Mouse (Mus musculus): ENCODE measurements around the gene Esrp2. TPM values are rescaled to one million over a fixed set of nuclear protein-coding genes. Genes with fewer than 3 reads are reported as not detected.

Esrp2 gene
- polyA plus RNA-seq, 1 experiment from 2014 or later = 14.9 TPM

DNA sequence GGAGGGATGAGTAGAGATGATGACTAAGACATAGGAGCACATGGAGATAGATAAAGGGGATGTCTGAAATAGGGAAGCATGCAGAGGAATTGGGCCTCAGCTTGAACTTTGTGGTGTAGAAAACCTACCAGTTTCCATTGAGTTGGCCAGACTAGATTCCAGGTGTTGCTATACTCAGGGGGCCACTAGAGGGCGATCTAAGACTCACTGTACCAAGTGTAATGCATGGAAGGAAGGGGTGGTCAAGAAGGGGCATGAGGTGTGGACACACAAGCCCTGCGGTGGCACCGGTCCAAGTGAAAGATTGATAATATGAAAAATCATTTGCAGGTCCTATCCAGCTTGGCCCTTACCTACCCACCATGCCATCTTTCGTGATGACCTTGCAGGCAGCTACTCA is 28.7 kb upstream of the Esrp2 start:
- Histone ChIP-seq H3K9ac (no peak overlapping the region), H3K4me1 (peaks cover 16% of the 10 kb centered on the region), H3K4me3 (replicated peaks) (no peak overlapping the region), H3K9me3 (replicated peaks) (no peaks in the 10 kb centered on the region), H3K27me3 (no peaks in the 10 kb centered on the region), H3K27ac (no peak overlapping the region), H3K4me2 (no peak overlapping the region), H3K36me3 (peaks cover 41% of the 10 kb centered on the region)
- 47% methylated on average over 4 of the region's 4 CpGs for WGBS
- ATAC-seq (replicated peaks; ENCODE audit: low FRiP score) = no peak

GRCm38 (mm10) chr8:106163251-106163650 is 26.5 kb upstream of the Esrp2 start:
- no peaks in the 10 kb centered on the region for H3K27me3 ChIP-seq
- H3K36me3 ChIP-seq = peaks cover 54% of the 10 kb centered on the region
- no peak for ATAC-seq (replicated peaks; ENCODE audit: low FRiP score)
- H3K4me2 ChIP-seq = no peak overlapping the region
- no peak overlapping the region for H3K4me3 ChIP-seq (replicated peaks)
- WGBS = 87% methylated on average over 9 of the region's 9 CpGs
- no peaks in the 10 kb centered on the region for H3K9me3 ChIP-seq (replicated peaks)
- peaks cover 6% of the 10 kb centered on the region; the same call in 1 of the 2 replicates for H3K4me1 ChIP-seq
- H3K9ac ChIP-seq = no peak overlapping the region
- H3K27ac ChIP-seq = no peak overlapping the region

GRCm38 (mm10) chr8:106159876-106160275 is 23.1 kb upstream of the Esrp2 start:
- ATAC-seq (replicated peaks; ENCODE audit: low FRiP score) = no peak
- Histone ChIP-seq H3K4me2 (no peak overlapping the region), H3K9ac (no peak overlapping the region), H3K4me3 (replicated peaks) (no peak overlapping the region), H3K36me3 (peaks cover 74% of the 10 kb centered on the region), H3K9me3 (replicated peaks) (no peaks in the 10 kb centered on the region), H3K27me3 (no peaks in the 10 kb centered on the region), H3K4me1 (no peaks in the 10 kb centered on the region), H3K27ac (no peak overlapping the region)
- 87% methylated on average over 6 of the region's 6 CpGs for WGBS

DNA sequence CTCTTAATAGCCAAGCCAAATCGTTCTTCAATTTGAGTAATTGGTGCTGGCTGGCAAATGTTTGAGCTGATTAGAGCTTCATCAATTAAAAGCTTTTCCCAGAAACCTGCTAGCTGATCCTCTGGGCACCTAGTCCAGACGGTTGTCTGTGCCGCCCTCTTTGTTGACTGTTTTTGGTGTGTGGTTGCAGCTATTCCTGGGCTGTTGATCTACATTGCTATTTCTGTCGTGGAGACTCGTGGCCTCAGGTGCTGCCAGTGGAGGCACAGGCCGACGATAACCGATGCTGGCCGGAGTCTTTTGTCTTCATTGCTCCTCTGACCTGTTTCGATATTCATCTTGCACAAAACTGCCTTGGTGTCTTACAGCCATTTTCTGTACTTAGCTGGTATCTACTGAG is 21.6 kb upstream of the Esrp2 start:
- ATAC-seq (replicated peaks; ENCODE audit: low FRiP score) = no peak
- Histone ChIP-seq H3K9ac (no peak overlapping the region), H3K27ac (no peak overlapping the region), H3K36me3 (peaks cover 67% of the 10 kb centered on the region), H3K4me2 (no peak overlapping the region), H3K4me3 (replicated peaks) (no peak overlapping the region), H3K27me3 (no peaks in the 10 kb centered on the region), H3K9me3 (replicated peaks) (no peaks in the 10 kb centered on the region), H3K4me1 (no peaks in the 10 kb centered on the region)
- 91% methylated on average over 10 of the region's 10 CpGs for WGBS

GRCm38 (mm10) chr8:106157419-106157818 is 20.6 kb upstream of the Esrp2 start:
- Histone ChIP-seq H3K9me3 (replicated peaks) (no peaks in the 10 kb centered on the region), H3K4me3 (replicated peaks) (no peak overlapping the region), H3K9ac (no peak overlapping the region), H3K27me3 (no peaks in the 10 kb centered on the region), H3K36me3 (peaks cover 57% of the 10 kb centered on the region), H3K4me2 (no peak overlapping the region), H3K27ac (no peak overlapping the region), H3K4me1 (no peaks in the 10 kb centered on the region)
- 93% methylated on average over 1 of the region's 1 CpGs for WGBS
- ATAC-seq (replicated peaks; ENCODE audit: low FRiP score) = no peak

GRCm38 (mm10) chr8:106152876-106153275 is 16.1 kb upstream of the Esrp2 start:
- H3K36me3 ChIP-seq = peaks cover 21% of the 10 kb centered on the region
- no peak overlapping the region for H3K9ac ChIP-seq
- ATAC-seq (replicated peaks; ENCODE audit: low FRiP score) = no peak
- H3K27me3 ChIP-seq = no peaks in the 10 kb centered on the region
- peaks cover 10% of the 10 kb centered on the region for H3K4me1 ChIP-seq
- WGBS = 70% methylated on average over 4 of the region's 4 CpGs
- no peaks in the 10 kb centered on the region for H3K9me3 ChIP-seq (replicated peaks)
- H3K27ac ChIP-seq = 0 out of 2 replicates have a peak overlapping the region, but pooled peaks have one; percentile 3
- no peak overlapping the region for H3K4me3 ChIP-seq (replicated peaks)
- H3K4me2 ChIP-seq = no peak overlapping the region

GRCm38 (mm10) chr8:106151041-106151440 is 14.3 kb upstream of the Esrp2 start:
- 75% methylated on average over 9 of the region's 9 CpGs for WGBS
- Histone ChIP-seq H3K4me2 (peak overlapping the region; percentile 81), H3K36me3 (peaks cover 13% of the 10 kb centered on the region; the same call in 1 of the 2 replicates), H3K4me3 (replicated peaks) (peak overlapping the region; percentile 74), H3K9ac (peak overlapping the region; percentile 69), H3K27me3 (no peaks in the 10 kb centered on the region), H3K27ac (no peak overlapping the region), H3K4me1 (peaks cover 10% of the 10 kb centered on the region), H3K9me3 (replicated peaks) (no peaks in the 10 kb centered on the region)
- no peak for ATAC-seq (replicated peaks; ENCODE audit: low FRiP score)

DNA sequence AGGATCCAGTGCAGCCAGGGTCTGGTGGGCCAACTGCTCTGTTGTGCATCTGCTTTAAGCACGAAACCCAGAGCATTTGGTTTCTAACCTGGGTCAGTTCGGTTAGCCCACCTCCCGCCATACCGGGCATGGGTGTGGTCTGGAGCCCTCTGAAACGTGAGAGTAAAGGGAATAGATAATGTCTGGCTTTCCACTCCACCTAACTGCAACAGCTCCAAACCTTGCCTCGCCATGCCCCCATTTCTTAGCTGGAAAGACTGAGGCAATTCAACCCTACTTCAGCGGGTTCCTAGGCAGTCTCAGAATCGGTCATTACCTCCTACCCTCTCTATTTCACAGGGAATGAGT is 13.9 kb upstream of the Esrp2 start:
- peak overlapping the region; percentile 74 for H3K4me3 ChIP-seq (replicated peaks)
- H3K9ac ChIP-seq = peak overlapping the region; percentile 69
- H3K9me3 ChIP-seq (replicated peaks) = no peaks in the 10 kb centered on the region
- no peak overlapping the region for H3K27ac ChIP-seq
- peaks cover 11% of the 10 kb centered on the region; the same call in 1 of the 2 replicates for H3K36me3 ChIP-seq
- H3K4me2 ChIP-seq = peak overlapping the region; percentile 81
- 0 out of 2 replicates have a peak, but pooled peaks have one; percentile 2 for ATAC-seq (replicated peaks; ENCODE audit: low FRiP score)
- no peaks in the 10 kb centered on the region for H3K27me3 ChIP-seq
- peaks cover 10% of the 10 kb centered on the region for H3K4me1 ChIP-seq
- 15% methylated on average over 8 of the region's 8 CpGs for WGBS

DNA sequence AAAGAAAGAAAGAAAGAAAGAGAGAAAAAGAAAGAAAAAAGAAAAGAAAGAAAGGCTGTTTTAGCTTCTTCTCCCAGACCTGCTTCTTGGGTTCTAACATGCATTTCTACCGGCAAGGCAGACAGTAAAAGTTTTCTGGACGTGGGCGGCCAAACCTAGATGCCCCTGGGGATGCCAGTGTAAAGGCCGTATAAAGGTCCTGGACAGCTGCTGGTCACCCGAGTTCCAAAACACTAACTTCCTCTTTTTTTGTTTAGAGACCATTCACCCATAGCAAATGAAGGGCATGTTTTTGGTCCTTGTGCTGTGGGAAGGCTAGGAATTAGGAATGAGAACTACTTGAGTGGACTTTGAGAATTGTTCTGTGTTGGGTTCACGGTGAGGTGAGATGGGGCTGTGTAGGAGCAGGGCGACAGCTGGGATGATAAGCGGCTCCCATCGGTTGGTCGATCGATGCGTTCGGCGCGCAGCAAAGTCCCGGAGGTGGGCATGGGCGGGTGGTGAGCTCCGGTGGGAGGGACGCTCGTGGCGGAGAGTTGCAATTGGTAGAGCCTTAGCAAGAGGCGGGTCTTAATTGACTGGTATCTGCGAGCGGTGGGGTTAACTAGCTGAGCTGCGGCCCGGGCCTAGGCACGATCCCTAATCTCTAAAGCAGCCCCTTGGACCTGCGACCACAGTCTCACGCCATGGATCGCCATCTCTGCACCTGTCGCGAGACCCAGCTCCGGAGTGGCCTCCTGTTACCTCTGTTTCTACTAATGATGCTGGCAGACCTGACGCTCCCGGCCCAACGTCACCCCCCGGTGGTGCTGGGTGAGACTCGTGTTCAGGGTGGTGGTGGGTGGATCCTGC is 13.3 kb upstream of the Esrp2 start, which contains the start of gene Pla2g15:
Pla2g15 (plus strand) TSS at position 599 of the 852 bp plus-strand sequence.
- peak; percentile 97 for ATAC-seq (replicated peaks; ENCODE audit: low FRiP score)
- Histone ChIP-seq H3K4me2 (peak within 1 kb of the TSS; percentile 81), H3K4me1 (peaks cover 10% of the 10 kb centered on the region), H3K27me3 (no peaks in the 10 kb centered on the region), H3K4me3 (replicated peaks) (peak within 1 kb of the TSS; percentile 74), H3K36me3 (0 out of 2 replicates have a peak, but pooled peaks cover 6% of the 10 kb centered on the region), H3K9ac (peak within 1 kb of the TSS; percentile 69), H3K27ac (peak within 1 kb of the TSS; percentile 78), H3K9me3 (replicated peaks) (no peaks in the 10 kb centered on the region)
- under 1% methylated on average over 38 of the region's 38 CpGs for WGBS

DNA sequence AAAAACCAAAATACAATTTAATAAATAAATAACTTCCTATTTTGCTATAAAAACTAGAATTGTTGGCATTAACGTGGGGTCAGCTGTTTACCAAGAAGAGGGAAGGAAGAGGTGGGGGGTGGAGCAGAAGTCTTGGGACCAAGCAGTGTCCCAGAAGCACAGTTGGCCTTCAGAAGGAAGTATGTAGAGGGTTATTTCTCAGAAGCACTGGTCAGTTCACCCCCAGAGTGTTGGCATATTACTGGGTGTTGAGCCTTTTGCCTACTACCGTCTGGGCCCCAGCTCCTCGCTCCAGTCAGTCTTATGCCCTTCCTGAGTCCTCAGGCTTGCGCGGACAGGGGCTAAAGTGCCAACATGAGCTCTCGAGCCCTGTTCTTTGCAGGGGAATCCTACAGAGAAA is 12.3 kb upstream of the Esrp2 start:
- WGBS = 86% methylated on average over 6 of the region's 6 CpGs
- Histone ChIP-seq H3K27ac (no peak overlapping the region), H3K36me3 (no peaks in the 10 kb centered on the region), H3K4me3 (replicated peaks) (no peak overlapping the region), H3K4me2 (no peak overlapping the region), H3K9ac (no peak overlapping the region), H3K27me3 (no peaks in the 10 kb centered on the region), H3K9me3 (replicated peaks) (no peaks in the 10 kb centered on the region), H3K4me1 (peaks cover 10% of the 10 kb centered on the region)
- no peak for ATAC-seq (replicated peaks; ENCODE audit: low FRiP score)

GRCm38 (mm10) chr8:106147868-106148565 is 11.2 kb upstream of the Esrp2 start:
- H3K27ac ChIP-seq = no peak overlapping the region
- WGBS = 84% methylated on average over 6 of the region's 6 CpGs
- no peak for ATAC-seq (replicated peaks; ENCODE audit: low FRiP score)
- no peak overlapping the region for H3K9ac ChIP-seq
- H3K36me3 ChIP-seq = no peaks in the 10 kb centered on the region
- peaks cover 10% of the 10 kb centered on the region for H3K4me1 ChIP-seq
- no peak overlapping the region for H3K4me3 ChIP-seq (replicated peaks)
- H3K27me3 ChIP-seq = no peaks in the 10 kb centered on the region
- no peak overlapping the region for H3K4me2 ChIP-seq
- no peaks in the 10 kb centered on the region for H3K9me3 ChIP-seq (replicated peaks)

DNA sequence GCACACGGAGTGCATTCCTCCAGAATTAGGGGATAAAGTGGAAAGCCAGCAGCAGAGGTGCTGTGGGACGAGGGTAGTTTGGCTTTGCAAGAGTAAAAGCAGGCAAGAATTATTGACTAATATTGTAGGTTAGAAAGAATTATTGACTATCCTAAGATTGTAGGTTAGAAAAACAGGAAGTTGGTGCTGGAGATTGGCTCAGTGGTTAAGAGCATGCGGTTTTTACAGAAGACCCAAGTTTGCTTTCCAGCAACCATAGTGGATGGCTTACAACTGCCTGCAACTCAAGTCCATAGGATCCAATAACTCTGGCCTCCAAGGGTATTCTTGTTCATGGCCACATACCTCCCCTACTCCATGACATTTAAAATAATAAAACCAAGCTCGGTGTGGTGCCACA is 9.2 kb upstream of the Esrp2 start:
- 87% methylated on average over 4 of the region's 4 CpGs for WGBS
- Histone ChIP-seq H3K4me1 (peaks cover 9% of the 10 kb centered on the region), H3K27ac (no peak overlapping the region), H3K27me3 (no peaks in the 10 kb centered on the region), H3K36me3 (no peaks in the 10 kb centered on the region), H3K4me3 (replicated peaks) (no peak overlapping the region), H3K9ac (no peak overlapping the region), H3K4me2 (no peak overlapping the region), H3K9me3 (replicated peaks) (no peaks in the 10 kb centered on the region)
- ATAC-seq (replicated peaks; ENCODE audit: low FRiP score) = no peak

Data from kidney, embryonic 15.5 days (tissue).